Mouse (Mus musculus) ovary, postnatal 36 days (tissue): ENCODE data around the gene Acyp1.

Experiments used
- DNase-seq: peaks from one replicate; pipeline ENCODE4 v3.0.0; 2022; ENCODE audit warnings: low spot score, mixed read lengths

Acyp1 gene

DNA sequence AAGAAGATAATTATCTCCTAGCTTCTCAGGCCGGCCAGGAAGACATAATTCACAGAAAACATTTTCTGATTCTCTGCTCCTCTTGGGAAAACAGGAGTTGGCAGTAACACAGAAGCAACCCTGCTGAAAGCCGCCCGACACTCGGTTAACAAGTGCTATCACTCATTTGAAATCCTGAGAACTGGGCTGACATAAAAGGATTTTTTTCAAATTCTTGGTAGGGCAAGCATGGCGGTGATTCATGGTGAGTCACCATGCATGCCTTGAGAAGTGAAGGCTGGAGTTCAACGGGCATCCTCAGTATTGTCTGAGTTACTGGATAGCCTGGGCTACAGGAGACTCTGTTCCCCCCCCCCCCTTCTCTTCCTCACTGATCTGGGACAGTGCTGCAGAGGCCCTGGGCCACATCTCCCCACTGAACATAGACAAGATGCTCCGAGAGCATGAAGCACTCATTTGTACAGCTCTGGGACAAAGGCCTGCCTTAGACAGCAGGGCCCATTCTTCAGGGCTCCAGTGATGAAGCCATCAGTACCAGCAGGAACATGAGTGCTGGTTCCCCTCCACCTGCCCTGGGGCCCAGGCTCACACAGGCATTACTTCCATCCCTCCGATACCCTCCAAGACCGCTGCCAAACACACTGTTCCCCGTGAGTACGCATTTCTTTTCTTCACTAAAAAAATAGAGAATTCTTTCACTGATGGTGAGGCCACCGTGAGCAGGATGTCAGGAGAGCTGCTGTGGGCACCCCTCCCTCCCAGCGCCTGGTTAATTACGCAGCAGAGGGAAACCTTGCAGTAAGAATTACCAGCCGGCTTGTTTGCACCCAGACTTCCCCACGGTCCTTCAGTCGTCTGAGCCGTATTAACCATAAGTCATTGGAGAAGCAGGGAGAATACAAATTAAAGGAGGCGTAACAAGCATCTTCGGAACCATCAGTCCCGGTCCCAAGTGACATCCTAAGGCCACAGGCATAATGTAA, 54.6 kb downstream of the Acyp1 start:
- DNase-seq = no peak

DNA sequence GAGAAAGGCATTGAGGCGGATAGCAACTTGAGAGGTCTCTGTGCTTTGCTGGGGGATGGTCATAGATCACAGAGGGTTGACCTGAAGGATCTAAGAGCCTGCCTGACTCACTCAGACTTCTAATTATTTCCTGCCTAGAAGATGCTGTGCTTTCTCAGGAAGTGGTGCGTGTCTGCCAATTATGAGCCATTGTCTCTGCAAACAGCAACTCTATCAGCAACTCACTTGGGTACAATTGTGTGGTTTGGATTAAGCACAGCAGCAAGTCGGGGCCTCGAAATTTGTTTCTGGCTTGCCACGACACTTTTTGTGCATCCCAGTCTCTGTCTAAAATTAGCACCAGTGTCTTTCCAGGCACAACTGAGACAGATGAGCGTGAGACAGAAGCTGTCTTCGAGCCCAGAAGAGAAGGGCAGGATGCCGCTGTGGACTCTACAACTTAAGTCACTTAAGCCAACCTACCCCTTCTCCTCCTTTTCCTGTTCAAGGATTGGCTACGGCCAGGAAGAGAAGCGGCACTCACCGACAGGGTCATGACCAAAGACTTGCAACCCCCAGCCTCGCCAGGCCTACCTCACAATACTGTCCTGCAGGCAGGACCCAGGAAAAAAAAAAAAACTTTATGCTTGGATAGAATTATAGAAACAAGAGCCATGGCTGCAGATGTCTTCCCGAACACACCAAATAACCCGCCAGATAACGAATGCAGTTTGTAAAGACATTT, 60.2 kb downstream of the Acyp1 start:
- DNase-seq = no peak

DNA sequence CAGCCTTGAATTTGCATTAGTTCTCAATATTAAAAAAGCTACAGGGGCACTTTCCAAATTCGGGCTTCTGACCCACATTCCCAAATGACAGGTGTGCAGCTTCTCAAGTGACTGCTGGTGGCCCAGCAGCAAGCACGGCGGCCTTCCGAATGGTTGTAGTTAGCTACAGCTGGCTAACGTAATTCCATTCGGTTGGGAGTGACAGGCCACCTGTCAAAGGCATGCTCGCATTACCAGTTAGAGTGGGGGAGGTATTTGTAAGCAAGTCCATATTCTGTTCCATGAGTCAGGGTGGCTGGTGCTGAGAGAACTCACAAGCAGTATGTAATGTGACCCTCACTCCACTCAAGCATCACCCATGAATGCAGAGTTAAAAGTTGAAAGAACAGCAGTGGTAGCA, 61.0 kb downstream of the Acyp1 start:
- DNase-seq = no peak
